Mouse (Mus musculus) liver, embryonic 14.5 days (tissue): ENCODE measurements at regions not wholly inside any gene's neighbourhood (a gene's known extent, or its start where the extent isn't known, plus 50 kb on each side); places are given as distances from the start of the nearest gene placed in this dataset.

Experiments
- CTCF ChIP-seq: IDR thresholded peaks from 2 replicates; pipeline ENCODE4 v1.5.1; 2016; ENCODE audit warnings: antibody characterized with exemption, low read depth, control low read depth
- EP300 ChIP-seq: IDR thresholded peaks from 2 replicates; pipeline ENCODE4 v1.6.1; 2016; ENCODE audit warnings: antibody characterized with exemption, low read depth

GRCm38 (mm10) chr2:17822621-17823006 lies 91.3 kb upstream of the Nebl start:
- TF ChIP-seq CTCF (no peak), EP300 (no peak)
